Mouse (Mus musculus) lung, embryonic 14.5 days (tissue): Measurements from ENCODE around the gene Myl12a. TPM values are rescaled to one million over a fixed set of nuclear protein-coding genes. Genes with fewer than 3 reads are reported as not detected.

Source experiments
- ATAC-seq: fragments of 200-750 bp; cut with Nextera tagmentation; 2 replicates; pipeline ENCODE4 v1.8.0; 2017; ENCODE audit warnings: mild to moderate bottlenecking, moderate TSS enrichment, moderate library complexity; ENCODE audit not compliant: insufficient read depth
- DNase-seq: peaks from one replicate; pipeline ENCODE4 v3.0.0-alpha.2; 2015
- H3K27ac ChIP-seq: fragments of 300-500 bp; sonication (generic); 2 replicates; pipeline ENCODE4 v1.5.1; 2014; ENCODE audit warnings: low read depth, mild to moderate bottlenecking, moderate library complexity
- H3K27me3 ChIP-seq: fragments of 300-500 bp; sonication (generic); 2 replicates; pipeline ENCODE4 v1.6.1; 2014; ENCODE audit warnings: low read length, control low read depth; ENCODE audit not compliant: insufficient read depth
- H3K36me3 ChIP-seq: fragments of 300-500 bp; sonication (generic); 2 replicates; pipeline ENCODE4 v1.6.1; 2014; ENCODE audit warnings: control low read depth; ENCODE audit not compliant: insufficient read depth
- H3K4me1 ChIP-seq: fragments of 300-500 bp; sonication (generic); 2 replicates; pipeline ENCODE4 v1.6.1; 2014; ENCODE audit warnings: antibody characterized with exemption, control low read depth; ENCODE audit not compliant: insufficient read depth
- H3K4me2 ChIP-seq: fragments of 300-500 bp; sonication (generic); 2 replicates; pipeline ENCODE4 v1.6.1; 2014; ENCODE audit warnings: mild to moderate bottlenecking
- H3K4me3 ChIP-seq: fragments of 300-500 bp; sonication (generic); 2 replicates; pipeline ENCODE4 v1.5.1; 2014; ENCODE audit warnings: low read depth, low read length
- H3K9ac ChIP-seq: fragments of 300-500 bp; sonication (generic); 2 replicates; pipeline ENCODE4 v1.6.1; 2014
- H3K9me3 ChIP-seq: fragments of 300-500 bp; sonication (generic); 2 replicates; pipeline ENCODE4 v1.6.1; 2016; ENCODE audit warnings: low read depth, low read length, control low read depth
- CTCF ChIP-seq: IDR thresholded peaks from 2 replicates; pipeline ENCODE4 v1.5.1; 2016; ENCODE audit warnings: antibody characterized with exemption, low read depth
- WGBS: fragments of 180-500 bp; shearing (Covaris S2); extraction: QIAGEN DNeasy Blood & Tissue Kit; methylation state at CpG from one replicate; pipeline ENCODE4 v1.1.7; 2014; 5-methylcytosine and 5-hydroxymethylcytosine counted together
- polyA plus RNA-seq: library from polyadenylated mRNA; unstranded; fragments of >200 nt; fragmentation: Nextera tagmentation; extraction: Ambion mirVana; gene quantifications from 2 replicates; pipeline ENCODE4 v1.2.1, GENCODE M21; 2014

The Myl12a gene
- polyA plus RNA-seq, 1 experiment from 2014 or later, result 637 TPM

DNA sequence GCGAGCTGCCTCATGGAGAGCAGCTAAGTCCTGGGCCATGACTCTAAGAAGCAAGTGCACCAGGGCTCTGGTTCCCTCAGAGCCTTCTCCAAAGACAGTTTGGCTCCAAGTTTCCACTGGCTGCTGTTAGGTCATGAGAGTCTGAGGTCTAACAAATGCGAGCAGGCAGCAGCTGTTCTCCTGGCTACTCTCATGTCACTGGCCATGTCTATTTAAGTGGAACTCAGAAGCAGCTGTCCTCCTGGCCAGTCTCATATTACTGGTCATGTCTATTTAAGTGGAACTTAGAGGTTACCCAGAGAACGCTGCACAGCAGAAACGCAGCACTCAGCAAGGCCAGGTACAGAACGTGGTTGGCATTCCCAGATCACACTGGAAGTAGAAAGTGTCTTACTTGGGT, 36.1 kb upstream of the Myl12a start:
- no peak for TF ChIP-seq CTCF
- DNase-seq (no peak), ATAC-seq (no peak)
- no peaks in the 10 kb centered on the region for H3K4me1 ChIP-seq
- H3K36me3 ChIP-seq, result no peaks in the 10 kb centered on the region
- 65% methylated on average over 5 of the region's 5 CpGs for WGBS
- no peak overlapping the region for H3K27ac ChIP-seq
- no peaks in the 10 kb centered on the region for H3K27me3 ChIP-seq
- H3K9me3 ChIP-seq, result no peaks in the 10 kb centered on the region
- no peak overlapping the region for H3K9ac ChIP-seq
- no peak overlapping the region for H3K4me2 ChIP-seq
- no peak overlapping the region for H3K4me3 ChIP-seq

GRCm38 (mm10) chr17:71037188-71037587, 34.5 kb upstream of the Myl12a start:
- WGBS, result 57% methylated on average over 7 of the region's 7 CpGs
- Histone ChIP-seq H3K4me3 (no peak overlapping the region), H3K4me2 (no peak overlapping the region), H3K27ac (no peak overlapping the region), H3K9me3 (no peaks in the 10 kb centered on the region), H3K9ac (no peak overlapping the region), H3K27me3 (no peaks in the 10 kb centered on the region), H3K4me1 (no peaks in the 10 kb centered on the region), H3K36me3 (no peaks in the 10 kb centered on the region)
- TF ChIP-seq CTCF, result no peak
- no peak for DNase-seq
- ATAC-seq, result no peak

- Histone ChIP-seq H3K27ac (no peak overlapping the region), H3K9me3 (no peaks in the 10 kb centered on the region), H3K4me3 (no peak overlapping the region), H3K4me1 (no peaks in the 10 kb centered on the region), H3K9ac (no peak overlapping the region), H3K27me3 (no peaks in the 10 kb centered on the region), H3K4me2 (no peak overlapping the region), H3K36me3 (no peaks in the 10 kb centered on the region)
- TF ChIP-seq CTCF, result no peak
- 61% methylated on average over 5 of the region's 5 CpGs for WGBS
- no peak for DNase-seq
- no peak for ATAC-seq
Measured at GRCm38 (mm10) chr17:71034472-71034871, 31.8 kb upstream of the Myl12a start.

- TF ChIP-seq CTCF, result no peak
- Histone ChIP-seq H3K27ac (no peak overlapping the region), H3K27me3 (no peaks in the 10 kb centered on the region), H3K4me3 (no peak overlapping the region), H3K9ac (no peak overlapping the region), H3K9me3 (no peaks in the 10 kb centered on the region), H3K4me2 (no peak overlapping the region), H3K36me3 (no peaks in the 10 kb centered on the region), H3K4me1 (no peaks in the 10 kb centered on the region)
- 79% methylated on average over 10 of the region's 10 CpGs for WGBS
- ATAC-seq (no peak), DNase-seq (no peak)
Measured at GRCm38 (mm10) chr17:71032719-71033118, 30.0 kb upstream of the Myl12a start.

DNA sequence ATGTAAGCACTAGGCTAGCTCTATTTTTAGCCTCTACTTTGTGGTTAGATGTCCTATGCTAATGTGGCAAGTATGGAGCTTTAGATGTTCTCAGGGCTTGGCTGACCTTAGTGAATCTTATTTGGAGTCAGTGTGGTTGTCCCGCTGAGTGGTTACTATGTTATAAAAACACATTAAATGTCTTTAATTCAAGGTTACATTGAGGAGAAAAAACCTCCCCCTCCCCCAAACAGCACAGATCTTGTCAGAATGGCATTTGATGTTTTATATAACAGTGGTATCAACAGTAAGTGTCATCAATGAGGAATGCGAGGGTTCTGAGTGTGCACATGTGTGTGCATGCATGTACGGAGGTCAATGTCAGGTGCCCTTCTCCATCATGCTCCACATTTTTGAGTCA, 24.5 kb upstream of the Myl12a start:
- Histone ChIP-seq H3K36me3 (no peaks in the 10 kb centered on the region), H3K27ac (no peak overlapping the region), H3K9me3 (no peaks in the 10 kb centered on the region), H3K27me3 (no peaks in the 10 kb centered on the region), H3K4me3 (no peak overlapping the region), H3K4me1 (no peaks in the 10 kb centered on the region), H3K9ac (no peak overlapping the region), H3K4me2 (no peak overlapping the region)
- TF ChIP-seq CTCF, result no peak
- ATAC-seq, result no peak
- WGBS, result 83% methylated on average over 3 of the region's 3 CpGs
- DNase-seq, result no peak

GRCm38 (mm10) chr17:71025922-71026321, 23.2 kb upstream of the Myl12a start:
- TF ChIP-seq CTCF, result no peak
- Histone ChIP-seq H3K4me2 (no peak overlapping the region), H3K27me3 (no peaks in the 10 kb centered on the region), H3K27ac (no peak overlapping the region), H3K9ac (no peak overlapping the region), H3K36me3 (no peaks in the 10 kb centered on the region), H3K9me3 (no peaks in the 10 kb centered on the region), H3K4me1 (no peaks in the 10 kb centered on the region), H3K4me3 (no peak overlapping the region)
- 73% methylated on average over 8 of the region's 8 CpGs for WGBS
- ATAC-seq (no peak), DNase-seq (no peak)

DNA sequence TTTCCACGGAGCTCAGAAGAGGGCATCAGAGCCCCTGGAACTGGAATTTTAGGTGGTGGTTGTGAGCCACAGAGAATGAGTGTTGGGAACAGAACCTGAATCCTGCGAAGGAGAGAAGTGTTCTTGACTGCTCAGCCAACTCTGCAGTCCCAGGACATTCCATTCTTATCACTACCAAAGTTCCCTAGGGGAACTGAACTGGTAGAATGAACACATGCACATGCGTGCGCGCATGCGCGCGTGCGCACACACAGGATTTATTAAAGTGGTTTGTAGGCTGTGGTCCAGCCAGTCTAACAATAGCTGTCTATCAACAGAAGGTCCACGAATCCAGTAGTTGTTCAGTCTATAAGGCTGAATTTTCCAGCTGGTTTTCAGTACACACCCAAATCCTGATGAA, 21.4 kb upstream of the Myl12a start:
- ATAC-seq (no peak), DNase-seq (no peak)
- no peak overlapping the region for H3K9ac ChIP-seq
- 90% methylated on average over 10 of the region's 10 CpGs for WGBS
- H3K27ac ChIP-seq, result no peak overlapping the region
- H3K4me1 ChIP-seq, result peaks cover 8% of the 10 kb centered on the region; the same call in 1 of the 2 replicates
- TF ChIP-seq CTCF, result no peak
- H3K27me3 ChIP-seq, result no peaks in the 10 kb centered on the region
- H3K9me3 ChIP-seq, result no peaks in the 10 kb centered on the region
- H3K4me2 ChIP-seq, result no peak overlapping the region
- no peaks in the 10 kb centered on the region for H3K36me3 ChIP-seq
- H3K4me3 ChIP-seq, result no peak overlapping the region

DNA sequence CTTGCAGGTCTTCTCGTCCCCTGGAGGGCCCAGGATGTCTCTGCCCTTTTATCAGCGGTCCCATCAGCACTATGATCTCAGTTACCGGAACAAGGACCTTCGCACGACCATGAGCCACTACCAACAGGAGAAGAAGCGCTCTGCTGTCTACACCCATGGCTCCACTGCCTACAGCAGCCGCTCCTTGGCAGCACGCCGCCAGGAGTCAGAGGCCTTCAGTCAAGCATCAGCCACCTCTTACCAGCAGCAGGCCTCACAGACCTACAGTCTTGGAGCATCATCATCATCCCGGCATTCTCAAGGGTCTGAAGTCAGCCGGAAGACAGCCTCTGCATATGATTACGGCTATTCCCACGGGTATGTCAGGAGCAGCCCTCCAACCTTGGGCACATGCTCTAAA, 20.2 kb upstream of the Myl12a start:
- Histone ChIP-seq H3K27ac (no peak overlapping the region), H3K9me3 (no peaks in the 10 kb centered on the region), H3K36me3 (no peaks in the 10 kb centered on the region), H3K4me3 (no peak overlapping the region), H3K4me2 (no peak overlapping the region), H3K4me1 (peaks cover 8% of the 10 kb centered on the region; the same call in 1 of the 2 replicates), H3K9ac (no peak overlapping the region), H3K27me3 (no peaks in the 10 kb centered on the region)
- no peak for DNase-seq
- ATAC-seq, result no peak
- TF ChIP-seq CTCF, result no peak
- 85% methylated on average over 13 of the region's 13 CpGs for WGBS
